ENCODE assay signal across 19 mouse cellular contexts in genomic region chr3:30869995-30870394, GRCm38 (mm10).
"Had no signal": no experiment of that assay in that cellular context is flagged by ENCODE, and none has a peak within 500 bp of the region (broad histone marks: within the 10 kb centered on the region; RNA-seq: fewer than 3 reads in every experiment).

No protein-coding gene starts in this region.

- H3K4me3 ChIP-seq: layer of hippocampus, adult 2 months; lung, embryonic 15.5 days; megakaryocyte, embryonic 14.5 days; midbrain, embryonic 10.5 days; neural tube, embryonic 12.5 days; neural tube, embryonic 15.5 days had no signal

- H3K27me3 ChIP-seq: lung, embryonic 15.5 days; neural tube, embryonic 12.5 days; neural tube, embryonic 15.5 days had no signal

- H3K9me3 ChIP-seq: lung, embryonic 15.5 days; megakaryocyte, embryonic 14.5 days; midbrain, embryonic 10.5 days; neural tube, embryonic 12.5 days; neural tube, embryonic 15.5 days had no signal

- H3K9ac ChIP-seq: liver, embryonic 14.5 days; lung, embryonic 15.5 days; neural tube, embryonic 12.5 days; neural tube, embryonic 15.5 days had no signal

- H3K27ac ChIP-seq: kidney, postnatal 0 days; layer of hippocampus, adult 2 months; liver, embryonic 14.5 days; lung, embryonic 15.5 days; midbrain, embryonic 10.5 days; neural tube, embryonic 12.5 days; neural tube, embryonic 15.5 days had no signal

- H3K4me1 ChIP-seq: megakaryocyte, embryonic 14.5 days; neural tube, embryonic 12.5 days; neural tube, embryonic 15.5 days had no signal

- H3K4me2 ChIP-seq: lung, embryonic 15.5 days; neural tube, embryonic 12.5 days; neural tube, embryonic 15.5 days had no signal

- H3K36me3 ChIP-seq: lung, embryonic 15.5 days; midbrain, embryonic 10.5 days; neural tube, embryonic 12.5 days; neural tube, embryonic 15.5 days had no signal

- DNase-seq: kidney, adult 2 months; kidney, postnatal 25 days; layer of hippocampus, adult 9-11 months; lung, adult 18-20 months; lung, postnatal 10 days; lung, postnatal 36 days; midbrain, embryonic 14.5 days; right cerebral cortex, adult 18-20 months; right cerebral cortex, postnatal 14 days; right cerebral cortex, postnatal 4 days; thymus, postnatal 25 days had no signal
